Mouse (Mus musculus) E14TG2a.4 (cell line): Measurements from ENCODE around the gene Gm12830.

Experiments used
- H3K27me3 ChIP-seq: 2 replicates; pipeline ENCODE4 v1.6.1; 2014; ENCODE audit warnings: low read length, control low read depth; ENCODE audit not compliant: insufficient read depth
- H3K36me3 ChIP-seq: 2 replicates; pipeline ENCODE4 v1.6.1; 2014; ENCODE audit warnings: low read length, control low read depth; ENCODE audit not compliant: insufficient read depth
- H3K4me1 ChIP-seq: replicated peaks from 2 replicates; pipeline ENCODE4 v1.6.1; 2014; ENCODE audit warnings: low read depth, low read length, control low read depth
- H3K4me3 ChIP-seq: replicated peaks from 2 replicates; pipeline ENCODE4 v1.5.1; 2014; ENCODE audit warnings: mild to moderate bottlenecking, low read length
- H3K9me3 ChIP-seq: 2 replicates; pipeline ENCODE4 v1.6.1; 2014; ENCODE audit warnings: low read length, control low read depth
- CTCF ChIP-seq: conservative IDR thresholded peaks from 2 replicates; pipeline ENCODE4 v1.5.1; 2014; ENCODE audit warnings: low read length
- NANOG ChIP-seq: IDR thresholded peaks from 2 replicates; pipeline ENCODE4 v1.6.1; 2014; ENCODE audit warnings: borderline replicate concordance, low read length, mixed read lengths
- POU5F1 ChIP-seq: IDR thresholded peaks from 2 replicates; pipeline ENCODE4 v1.6.1; 2014; ENCODE audit warnings: low read length, borderline replicate concordance

Gene Gm12830

DNA sequence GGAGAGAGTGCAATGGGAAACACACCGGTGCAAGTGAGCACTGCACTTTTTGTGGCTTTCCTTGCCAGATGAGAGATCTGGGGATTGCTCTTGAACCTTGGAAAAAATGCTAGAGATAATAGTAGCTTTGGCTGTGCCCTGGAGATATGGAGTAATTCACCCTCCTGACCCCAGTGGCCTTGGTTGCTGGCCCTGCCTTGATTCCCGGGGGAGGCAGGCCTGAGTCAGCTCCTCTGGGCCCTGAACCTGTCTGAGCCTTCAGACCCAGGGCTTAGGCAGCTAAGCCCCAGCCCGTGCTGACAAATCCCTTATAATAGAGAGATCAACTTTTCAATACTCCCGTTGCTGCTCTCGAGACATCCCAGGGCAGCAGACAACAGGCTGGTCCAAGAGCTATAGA lies 36.9 kb downstream of the Gm12830 start:
- no peaks in the 10 kb centered on the region for H3K36me3 ChIP-seq
- H3K9me3 ChIP-seq = no peaks in the 10 kb centered on the region
- peaks cover 46% of the 10 kb centered on the region for H3K27me3 ChIP-seq
- H3K4me3 ChIP-seq = no peak overlapping the region
- TF ChIP-seq POU5F1 (no peak), CTCF (no peak), NANOG (no peak)
- H3K4me1 ChIP-seq = no peaks in the 10 kb centered on the region

DNA sequence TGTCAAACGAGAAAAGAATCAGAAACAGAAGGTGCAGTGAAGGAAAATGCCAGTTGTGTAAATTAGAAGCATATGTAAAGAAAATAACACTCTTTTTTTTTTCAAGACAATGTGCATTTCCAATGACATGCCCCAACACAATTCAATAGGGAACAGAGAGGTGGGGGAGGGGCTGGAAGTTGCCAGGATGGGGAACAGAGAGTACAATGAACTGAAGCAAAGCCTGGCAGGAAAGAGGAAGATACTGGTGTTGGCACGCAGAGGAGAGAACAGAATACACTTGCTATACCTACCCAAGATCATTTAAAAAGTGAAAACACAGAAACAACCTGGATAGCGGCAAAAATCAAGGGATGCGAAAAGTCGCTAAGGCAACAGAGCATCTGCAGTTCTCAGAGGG lies 41.6 kb downstream of the Gm12830 start:
- H3K4me1 ChIP-seq = peaks cover 8% of the 10 kb centered on the region
- TF ChIP-seq POU5F1 = no peak
- TF ChIP-seq CTCF = no peak
- TF ChIP-seq NANOG = no peak
- H3K27me3 ChIP-seq = peaks cover 61% of the 10 kb centered on the region

DNA sequence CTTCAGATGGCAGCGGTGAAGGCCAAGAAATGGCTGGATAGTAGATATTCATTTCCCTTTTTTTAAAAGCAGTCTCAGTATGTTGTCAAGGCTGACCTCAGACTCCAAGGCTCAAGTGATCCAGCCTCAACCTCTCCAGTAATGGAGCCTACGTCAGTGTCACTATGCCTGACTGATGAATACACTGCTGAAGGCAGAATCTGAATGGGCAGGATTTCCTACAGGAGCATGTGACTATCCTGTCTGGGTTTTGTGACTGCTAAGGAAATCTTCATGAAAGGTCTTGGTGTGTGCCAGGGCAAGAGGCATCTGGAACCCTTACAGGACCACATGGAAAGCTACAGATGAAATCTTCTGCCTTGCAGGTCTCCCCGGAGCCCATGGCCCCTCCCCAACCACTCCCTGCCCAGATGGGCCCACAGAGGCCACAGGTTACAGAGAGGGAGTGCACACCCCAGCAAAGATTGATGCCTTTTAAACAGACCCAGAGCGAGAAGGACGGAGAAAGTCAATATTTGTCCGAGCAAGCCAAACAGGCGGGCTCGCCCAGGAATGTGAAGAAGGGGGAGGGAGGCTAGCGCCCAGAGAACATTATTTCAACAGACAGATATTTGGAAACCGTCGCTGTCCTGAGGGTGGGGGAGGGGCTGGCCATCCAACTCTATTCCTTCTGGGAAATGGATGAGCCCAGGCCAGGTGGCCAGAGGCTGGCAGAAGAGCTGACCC lies 48.4 kb downstream of the Gm12830 start:
- TF ChIP-seq POU5F1 (no peak), CTCF (no peak)
- Histone ChIP-seq H3K4me3 (no peak overlapping the region), H3K27me3 (peaks cover 40% of the 10 kb centered on the region), H3K9me3 (no peaks in the 10 kb centered on the region), H3K4me1 (peaks cover 16% of the 10 kb centered on the region), H3K36me3 (no peaks in the 10 kb centered on the region)

More for the DNA sequence above, 41.6 kb downstream of the Gm12830 start:
- Histone ChIP-seq H3K9me3 (no peaks in the 10 kb centered on the region), H3K4me3 (no peak overlapping the region), H3K36me3 (no peaks in the 10 kb centered on the region)

DNA sequence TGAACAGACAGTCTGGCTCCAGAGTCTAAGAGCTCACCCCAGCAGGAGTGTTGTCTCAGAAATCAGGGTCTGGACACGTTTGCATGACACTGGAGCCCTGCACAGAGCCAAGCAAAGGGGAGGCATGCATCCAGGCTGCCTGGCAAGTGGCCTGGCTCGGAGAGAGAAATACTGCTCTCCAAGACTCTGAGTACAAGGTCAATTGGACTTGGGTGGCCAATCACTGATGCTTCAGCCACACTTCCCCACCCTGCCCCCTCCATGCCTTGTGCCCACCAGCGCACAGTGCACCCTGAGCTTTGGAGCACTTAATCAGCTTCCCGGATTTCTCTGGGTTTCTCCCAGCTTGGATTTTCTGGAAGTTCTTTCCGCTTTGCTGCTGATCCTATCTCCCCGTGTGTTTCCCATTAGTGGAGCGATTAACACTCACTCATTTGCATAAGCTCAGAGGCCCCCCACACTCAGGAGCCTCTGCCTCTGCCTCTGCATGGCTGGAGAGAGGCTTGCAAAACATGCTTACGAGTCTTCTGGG lies 55.0 kb downstream of the Gm12830 start:
- no peak for TF ChIP-seq CTCF
- TF ChIP-seq NANOG = no peak; the same call in 1 of the 2 replicates
- peak; percentile 18; the same call in 1 of the 2 replicates for TF ChIP-seq POU5F1
- Histone ChIP-seq H3K4me1 (peaks cover 15% of the 10 kb centered on the region), H3K9me3 (no peaks in the 10 kb centered on the region), H3K27me3 (peaks cover 9% of the 10 kb centered on the region; the same call in 1 of the 2 replicates), H3K4me3 (peak overlapping the region; percentile 43), H3K36me3 (no peaks in the 10 kb centered on the region)

DNA sequence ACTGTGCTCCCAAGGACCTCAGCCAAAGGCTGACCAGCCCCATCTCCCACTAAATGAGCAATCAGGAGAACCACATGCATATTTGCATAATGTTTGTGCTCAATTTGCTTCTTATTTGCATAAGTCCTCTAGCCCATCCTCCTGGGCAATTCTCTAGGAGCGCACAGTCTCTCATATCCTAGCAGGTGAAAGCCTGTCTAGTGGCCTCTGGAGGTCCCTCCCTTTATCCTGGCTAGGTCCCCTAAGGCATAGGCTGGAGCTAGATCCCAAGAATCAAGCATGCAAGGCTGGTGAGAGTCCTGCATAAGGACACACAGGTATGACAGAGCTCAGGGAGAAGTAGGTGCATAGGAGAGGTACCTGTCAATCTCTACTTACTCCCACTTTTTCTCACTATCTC lies 60.7 kb downstream of the Gm12830 start:
- no peak for TF ChIP-seq NANOG
- TF ChIP-seq POU5F1 = no peak
- no peak for TF ChIP-seq CTCF
- Histone ChIP-seq H3K27me3 (peaks cover 14% of the 10 kb centered on the region), H3K4me1 (0 out of 2 replicates have a peak, but pooled peaks cover 3% of the 10 kb centered on the region), H3K36me3 (no peaks in the 10 kb centered on the region), H3K9me3 (no peaks in the 10 kb centered on the region), H3K4me3 (no peak overlapping the region)

DNA sequence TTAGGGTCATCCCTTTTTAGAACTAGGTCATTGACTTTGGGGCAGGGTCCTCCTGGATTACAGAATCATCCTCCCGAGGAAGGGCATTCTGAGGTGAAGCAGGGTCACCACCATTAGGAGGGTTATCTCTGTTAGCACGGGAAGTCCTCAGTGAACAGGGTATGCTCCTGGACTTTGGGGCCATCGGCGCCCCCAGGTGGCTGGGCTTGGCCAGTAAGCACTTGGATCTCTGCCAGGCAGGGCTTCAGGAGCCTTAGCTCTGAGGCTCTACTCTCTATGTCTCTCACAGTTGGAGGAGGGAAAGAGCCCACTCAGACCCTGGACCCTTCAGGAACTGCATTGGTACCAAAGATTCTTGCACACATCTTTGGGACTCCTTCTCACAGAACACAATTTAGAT lies 76.3 kb downstream of the Gm12830 start:
- no peaks in the 10 kb centered on the region for H3K36me3 ChIP-seq
- no peak overlapping the region for H3K4me3 ChIP-seq
- H3K4me1 ChIP-seq = peaks cover 27% of the 10 kb centered on the region
- H3K27me3 ChIP-seq = peaks cover 80% of the 10 kb centered on the region
- TF ChIP-seq POU5F1 = no peak
- peak; percentile 23 for TF ChIP-seq CTCF
- no peak for TF ChIP-seq NANOG
- no peaks in the 10 kb centered on the region for H3K9me3 ChIP-seq

DNA sequence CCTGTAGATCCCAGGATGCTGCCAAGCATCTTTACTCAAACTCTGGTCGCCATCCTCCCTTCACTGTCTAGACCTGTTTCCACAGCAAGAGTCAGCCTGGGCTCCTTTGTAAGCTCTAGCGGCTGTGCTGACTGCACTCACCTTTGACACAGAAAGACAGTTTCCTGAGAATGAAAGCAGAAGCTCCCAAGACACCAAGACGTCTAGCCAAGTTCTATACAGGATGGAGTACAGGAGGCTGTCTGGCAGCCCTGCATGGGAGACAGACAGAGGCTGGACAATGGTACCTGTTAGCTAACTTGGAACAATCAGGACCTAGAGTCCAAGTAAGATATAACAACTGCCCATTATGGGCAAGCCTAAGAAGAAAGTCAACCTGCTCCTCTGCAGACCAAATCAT lies 78.4 kb downstream of the Gm12830 start:
- TF ChIP-seq NANOG = no peak
- TF ChIP-seq POU5F1 = no peak
- TF ChIP-seq CTCF = no peak
- H3K9me3 ChIP-seq = no peaks in the 10 kb centered on the region
- H3K4me3 ChIP-seq = no peak overlapping the region

DNA sequence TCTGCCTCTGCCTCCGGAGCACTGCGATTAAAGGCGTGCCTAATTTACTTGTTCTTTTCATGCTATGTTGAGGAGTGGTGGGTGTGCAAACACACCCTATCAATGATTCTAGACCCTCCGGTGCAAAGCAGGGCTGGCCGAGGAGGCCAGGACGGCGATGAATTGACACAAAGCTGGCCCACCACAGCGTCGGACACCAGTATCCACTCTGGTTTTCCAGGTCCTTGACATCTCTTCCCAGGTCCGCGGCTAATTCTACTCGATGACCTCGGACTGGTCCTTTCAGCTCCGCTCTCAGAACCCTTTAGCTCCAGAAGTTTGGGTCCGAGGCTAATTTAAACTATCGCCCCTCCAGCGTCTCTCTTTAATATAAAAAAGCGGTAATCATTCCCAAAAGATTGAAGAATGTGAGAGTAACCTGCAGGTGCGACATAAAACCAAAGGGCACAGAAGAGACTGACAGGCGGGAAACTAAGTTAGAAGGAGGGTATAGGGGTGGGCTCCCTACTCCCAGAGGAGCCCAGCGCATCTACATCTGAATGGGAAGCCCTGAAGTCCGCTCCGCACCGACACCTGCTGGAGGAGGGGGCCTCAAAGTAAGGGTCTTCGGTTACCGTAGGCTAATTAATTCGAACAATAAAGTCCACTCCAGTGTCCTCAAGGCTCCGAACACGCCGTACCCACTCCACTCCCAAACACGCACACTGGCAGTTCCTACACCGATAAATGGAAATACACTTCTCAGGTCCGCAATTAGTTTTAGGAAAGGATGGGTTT lies 79.5 kb downstream of the Gm12830 start:
- Histone ChIP-seq H3K36me3 (no peaks in the 10 kb centered on the region), H3K4me1 (peaks cover 35% of the 10 kb centered on the region), H3K27me3 (peaks cover 96% of the 10 kb centered on the region), H3K4me3 (peak overlapping the region; percentile 52), H3K9me3 (no peaks in the 10 kb centered on the region)
- TF ChIP-seq POU5F1 (peak; percentile 48; the same call in 1 of the 2 replicates), NANOG (no peak)

More for the DNA sequence above, 78.4 kb downstream of the Gm12830 start:
- Histone ChIP-seq H3K4me1 (peaks cover 35% of the 10 kb centered on the region), H3K36me3 (no peaks in the 10 kb centered on the region), H3K27me3 (peaks cover 93% of the 10 kb centered on the region)
